Mouse (Mus musculus): ENCODE measurements around the gene Prmt1. TPM values are rescaled to one million over a fixed set of nuclear protein-coding genes. Genes with fewer than 3 reads are reported as not detected.

The Prmt1 gene
- total RNA-seq, 4 experiments from 2014 or later: 167 to 173 (median 172) TPM

GRCm38 (mm10) chr7:44981539-44981938 lies 4.8 kb downstream of the Prmt1 start:
- DNase-seq (ENCODE audit: low spot score in 2 of 2): no peak

DNA sequence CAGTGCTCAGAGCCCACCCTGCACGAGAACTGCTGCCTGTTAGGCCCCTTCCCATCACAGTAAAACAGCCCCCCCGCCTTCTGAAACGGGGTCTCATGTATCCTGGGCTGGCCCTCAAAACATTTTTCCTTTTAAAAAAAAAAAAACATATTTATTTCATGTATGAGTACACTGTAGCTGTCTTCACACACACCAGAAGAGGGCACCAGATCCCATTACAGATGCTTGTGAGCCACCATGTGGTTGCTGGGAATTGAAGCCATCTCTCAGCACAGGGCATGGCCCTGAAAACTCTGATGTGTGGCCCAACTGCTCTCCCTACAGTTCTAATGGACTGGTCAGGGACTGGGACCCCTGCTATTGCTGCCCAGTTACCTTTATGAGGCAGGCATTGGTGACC lies 8.1 kb downstream of the Prmt1 start:
- DNase-seq (ENCODE audit: low spot score in 2 of 2): no peak

DNA sequence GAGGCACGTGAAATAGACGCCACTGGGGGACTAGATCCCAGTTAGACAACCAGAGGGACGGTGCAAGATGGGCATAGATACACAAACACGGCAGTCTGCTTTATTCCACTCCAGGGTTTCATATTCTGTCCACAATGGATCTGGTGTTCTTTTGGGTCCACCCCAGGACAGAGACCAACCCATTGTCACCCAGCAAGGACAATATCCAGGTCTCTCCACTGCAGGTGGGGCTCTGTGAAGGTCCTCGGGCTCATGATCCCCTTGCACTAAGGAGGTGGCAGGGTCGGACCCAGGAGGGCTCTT lies 11.3 kb downstream of the Prmt1 start:
- no peak for DNase-seq (ENCODE audit: low spot score in 2 of 2)

DNA sequence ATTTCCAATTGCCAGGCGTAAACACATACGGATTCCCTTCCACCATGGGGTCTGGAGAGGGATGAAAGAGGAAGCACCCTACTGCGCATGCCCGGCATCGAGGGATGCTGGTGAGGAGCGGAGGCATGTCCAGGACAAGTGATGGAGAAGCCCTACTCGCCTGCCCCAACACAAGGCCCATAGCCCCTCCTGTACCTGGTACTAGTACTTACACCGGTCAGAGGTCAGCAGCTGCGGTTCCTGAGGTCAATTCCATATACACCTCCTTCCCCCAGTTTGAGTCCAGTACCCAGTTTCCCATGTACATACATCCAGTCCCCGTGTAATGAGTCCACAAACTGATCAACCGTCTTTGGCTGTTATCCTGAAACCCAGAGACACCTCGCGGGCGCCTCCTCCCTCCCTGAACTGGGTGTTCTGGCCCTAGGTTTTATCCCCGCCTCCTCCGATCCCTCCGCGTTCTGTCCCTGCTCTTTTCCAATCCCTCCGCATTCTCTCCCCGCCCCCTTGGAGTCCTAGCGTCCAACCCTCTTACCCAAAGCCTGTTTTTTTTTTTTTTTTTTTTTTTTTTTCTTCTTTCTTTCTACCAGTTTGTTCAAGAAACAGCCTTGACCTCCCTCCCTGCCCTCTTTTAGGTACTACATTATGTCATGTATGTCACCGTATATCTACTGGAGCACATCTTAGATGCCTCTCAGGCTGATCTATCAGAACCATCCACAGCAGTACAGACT lies 11.8 kb downstream of the Prmt1 start, which contains the start of gene Cpt1c:
Cpt1c (minus strand) TSS at position 469 of the 734 bp plus-strand sequence.
- peak; percentile 85 to 90 for DNase-seq (ENCODE audit: low spot score in 2 of 2)

GRCm38 (mm10) chr7:44973415-44974130 lies 12.8 kb downstream of the Prmt1 start:
- DNase-seq (ENCODE audit: low spot score in 2 of 2): no peak

DNA sequence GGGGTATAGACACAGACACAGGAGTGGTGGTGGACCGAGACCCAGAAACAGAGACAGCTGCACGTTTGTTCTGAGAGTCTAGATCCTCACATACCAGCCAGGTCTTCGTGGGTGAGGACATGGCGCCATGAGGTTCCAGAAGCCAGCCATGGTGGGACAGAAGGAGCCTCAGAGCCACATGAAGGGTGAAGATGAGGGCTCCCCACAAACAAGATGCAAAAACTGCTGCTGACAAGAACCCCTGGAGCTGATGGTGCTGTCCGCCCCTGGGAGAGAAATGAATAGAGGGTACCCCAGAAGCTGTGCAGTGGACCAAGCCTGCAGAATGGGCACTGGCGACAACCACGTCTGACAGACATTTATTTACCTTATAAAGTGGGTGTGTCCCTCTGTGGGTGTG lies 15.2 kb downstream of the Prmt1 start:
- DNase-seq (ENCODE audit: low spot score in 2 of 2): no peak

GRCm38 (mm10) chr7:44970231-44970691 lies 16.1 kb downstream of the Prmt1 start:
- peak; percentile 82 to 85 for DNase-seq (ENCODE audit: low spot score in 2 of 2)

DNA sequence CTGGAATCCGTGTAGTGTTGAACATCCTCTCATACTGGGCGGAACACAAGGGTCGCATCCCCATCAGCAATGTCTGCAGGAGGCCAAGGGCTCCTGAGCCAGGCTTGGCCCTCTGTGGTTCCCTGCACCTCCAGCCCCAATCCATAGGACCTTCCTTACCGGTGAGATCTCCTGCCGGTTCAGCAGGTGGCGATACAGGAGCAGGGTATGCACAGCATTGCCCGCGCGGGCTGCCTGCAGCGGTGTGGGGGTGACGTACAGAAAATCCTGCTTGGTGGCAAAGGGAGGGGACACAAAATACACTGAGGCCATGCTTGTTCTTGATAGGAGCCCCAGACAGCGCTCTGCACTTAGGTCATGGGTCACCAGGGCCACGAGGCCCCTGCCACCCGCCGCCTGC lies 19.7 kb downstream of the Prmt1 start:
- DNase-seq (ENCODE audit: low spot score in 2 of 2): no peak

DNA sequence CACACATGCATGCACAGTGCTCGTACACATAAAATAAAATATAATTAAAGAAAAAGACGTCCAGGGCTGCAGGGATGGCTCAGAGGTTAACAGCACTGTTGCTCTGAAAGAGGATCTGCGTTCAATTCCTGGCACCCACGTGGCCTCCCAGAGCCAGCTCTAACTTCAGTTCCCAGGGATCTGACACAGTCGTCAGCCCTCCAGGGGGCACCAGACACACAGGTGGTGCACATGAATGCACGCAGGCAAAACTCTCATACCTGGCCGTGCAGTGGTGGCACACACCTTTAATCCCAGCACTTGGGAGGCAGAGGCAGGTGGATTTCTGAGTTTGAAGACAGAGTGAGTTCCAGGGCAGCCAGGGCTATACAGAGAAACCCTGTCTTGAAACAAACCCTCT lies 20.4 kb downstream of the Prmt1 start:
- DNase-seq (ENCODE audit: low spot score in 2 of 2): no peak

DNA sequence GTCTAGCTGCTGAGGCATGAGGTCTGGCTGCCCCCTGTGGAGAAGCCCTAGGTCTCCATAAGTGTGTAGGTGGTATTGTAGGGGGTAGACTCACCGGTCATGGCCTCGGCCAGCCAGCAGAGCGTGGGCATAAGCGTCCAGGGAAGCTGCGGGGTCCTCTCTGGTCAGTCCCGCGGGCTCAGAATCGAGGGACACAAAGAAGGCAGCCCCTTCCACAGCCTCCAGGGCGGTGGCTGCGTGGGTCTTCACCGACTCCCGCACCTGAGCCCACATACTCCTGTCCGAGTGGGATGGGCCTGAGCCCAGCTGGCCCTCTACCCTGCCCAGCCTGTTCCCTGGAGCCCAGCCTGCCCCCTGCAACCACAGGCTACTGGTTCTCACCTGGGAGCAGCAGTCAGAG lies 21.4 kb downstream of the Prmt1 start:
- no peak for DNase-seq (ENCODE audit: low spot score in 2 of 2)

- DNase-seq (ENCODE audit: low spot score in 2 of 2): no peak
Measured at GRCm38 (mm10) chr7:44962831-44963230, 23.5 kb downstream of the Prmt1 start.

DNA sequence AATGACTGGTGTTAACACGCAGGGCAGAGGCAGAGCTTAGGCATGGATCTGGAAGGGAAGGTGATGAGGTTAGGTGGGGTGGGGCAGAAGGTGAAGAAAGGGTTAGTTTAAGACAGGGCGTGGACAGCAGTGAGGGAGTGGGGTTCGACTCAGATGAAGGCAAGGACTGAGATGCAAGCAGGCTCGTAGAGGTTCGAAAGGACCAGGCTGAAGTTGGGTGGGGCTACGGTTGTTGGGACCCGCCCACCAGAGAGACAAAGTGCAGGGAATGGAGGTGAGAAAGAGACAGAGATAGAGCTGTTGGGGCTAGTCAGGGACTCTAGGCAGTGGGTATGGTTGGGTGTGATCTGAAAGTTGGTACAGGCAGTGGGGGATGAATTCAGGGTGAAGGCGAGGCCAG lies 24.0 kb downstream of the Prmt1 start:
- DNase-seq (ENCODE audit: low spot score in 2 of 2): no peak

DNA sequence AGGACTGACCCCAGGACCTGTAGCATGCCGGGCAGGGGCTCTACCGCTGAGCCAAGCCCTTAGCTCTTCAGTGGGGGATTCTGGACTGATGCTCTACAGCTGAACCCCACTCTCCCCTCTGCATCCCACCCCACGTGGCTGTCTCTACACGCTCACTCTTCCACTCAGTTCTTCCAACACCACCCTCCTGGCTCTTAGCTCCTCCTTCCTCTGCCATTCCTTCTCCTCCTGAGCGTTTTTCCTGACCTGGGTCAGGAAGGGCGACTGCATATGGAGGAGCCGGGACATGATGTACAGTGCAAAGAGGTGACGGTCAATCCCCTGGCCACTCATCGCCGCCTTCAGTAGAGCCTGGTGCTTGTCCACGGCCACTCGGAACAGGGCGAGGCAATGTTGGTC lies 25.9 kb downstream of the Prmt1 start:
- DNase-seq (ENCODE audit: low spot score in 2 of 2): no peak

- DNase-seq (ENCODE audit: low spot score in 2 of 2): no peak
Measured at GRCm38 (mm10) chr7:44959874-44960511, 26.4 kb downstream of the Prmt1 start.

DNA sequence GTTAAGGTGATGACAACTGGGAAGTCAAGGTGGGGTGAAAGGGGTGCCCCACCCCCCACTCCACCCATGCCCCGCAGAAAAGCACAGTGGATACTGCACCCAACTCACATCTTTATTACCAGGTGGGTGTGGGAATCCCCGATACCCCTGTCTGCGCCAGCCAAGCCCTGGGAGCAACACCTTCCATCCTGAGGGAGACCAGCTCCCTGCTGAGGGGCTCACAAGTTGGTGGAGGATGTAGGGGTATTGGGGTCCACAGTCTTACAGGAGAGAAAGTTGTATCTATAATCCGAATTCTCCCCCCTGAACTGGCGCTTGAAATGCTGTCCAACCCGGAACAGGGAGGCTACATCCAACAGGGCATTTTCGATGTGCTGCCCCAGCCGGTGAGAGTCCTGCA lies 27.1 kb downstream of the Prmt1 start:
- DNase-seq (ENCODE audit: low spot score in 2 of 2): no peak

- peak in 1 of 2 experiments; percentile 33 for DNase-seq (ENCODE audit: low spot score in 2 of 2)
Measured at GRCm38 (mm10) chr7:44958208-44958607, 28.2 kb downstream of the Prmt1 start.

GRCm38 (mm10) chr7:44957183-44957835 lies 29.1 kb downstream of the Prmt1 start:
- no peak for DNase-seq (ENCODE audit: low spot score in 2 of 2)

- no peak for DNase-seq (ENCODE audit: low spot score in 2 of 2)
Measured at GRCm38 (mm10) chr7:44956266-44956665, 30.1 kb downstream of the Prmt1 start.

- DNase-seq (ENCODE audit: low spot score in 2 of 2): no peak
Measured at GRCm38 (mm10) chr7:44955628-44956027, 30.7 kb downstream of the Prmt1 start.

DNA sequence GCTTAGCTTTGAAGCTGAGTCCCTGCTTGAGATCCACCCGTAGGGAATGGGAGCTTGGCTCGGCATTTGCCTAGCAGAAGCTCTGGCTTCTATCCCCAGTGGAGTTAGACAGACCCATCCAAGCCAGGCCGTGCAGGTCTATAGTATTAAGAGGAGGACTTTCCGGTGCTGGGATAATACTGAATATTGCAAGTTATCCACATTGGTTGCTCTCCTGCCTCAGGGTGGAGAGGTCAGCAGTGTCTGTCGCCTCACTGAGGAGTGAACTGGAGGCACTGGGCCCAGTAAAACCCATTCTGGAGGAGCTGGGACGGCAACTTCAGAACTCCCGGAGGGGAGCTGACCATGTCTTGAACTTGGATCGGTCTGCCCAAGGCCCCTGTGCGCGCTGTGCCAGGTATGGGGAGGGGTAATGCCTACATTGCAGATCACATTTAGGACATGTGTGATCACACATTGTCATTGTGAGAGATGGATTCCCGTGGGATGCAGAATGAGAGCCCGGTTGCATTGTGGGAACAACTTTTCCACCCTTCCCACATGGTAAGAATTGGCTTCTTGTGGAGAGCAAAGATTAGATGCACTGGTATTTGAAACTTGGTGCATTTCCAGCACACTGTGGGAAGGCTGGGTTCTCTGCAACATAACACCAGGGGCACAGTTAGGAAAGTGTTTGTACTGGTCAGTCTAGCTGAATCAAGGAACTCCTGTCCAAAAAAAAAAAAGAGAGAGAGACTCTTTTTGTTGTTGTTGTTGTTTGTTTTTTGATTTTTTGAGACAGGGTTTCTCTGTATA lies 32.1 kb downstream of the Prmt1 start:
- DNase-seq (ENCODE audit: low spot score in 2 of 2): no peak

DNA sequence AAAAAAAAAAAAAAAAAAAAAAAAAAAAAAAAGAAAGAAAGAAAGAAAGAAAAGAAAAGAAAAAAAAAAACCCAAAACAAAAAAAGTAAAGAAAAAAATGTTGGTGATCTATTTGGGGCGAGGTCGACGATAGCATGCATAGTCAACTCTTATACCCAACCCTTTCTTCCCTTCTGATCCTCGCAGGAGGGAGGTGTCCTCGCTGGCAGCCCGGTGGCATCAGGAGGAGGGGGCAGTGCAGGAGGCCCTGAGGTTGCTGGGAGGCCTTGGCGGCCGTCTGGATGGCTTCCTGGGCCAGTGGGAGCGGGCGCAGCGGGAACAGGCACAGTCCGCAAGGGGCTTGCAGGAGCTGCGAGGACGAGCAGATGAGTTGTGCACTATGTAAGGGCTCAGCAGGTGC lies 32.8 kb downstream of the Prmt1 start:
- no peak for DNase-seq (ENCODE audit: low spot score in 2 of 2)
